Mouse (Mus musculus) testis, adult 2 months (tissue): ENCODE measurements around the gene Fam71e2. TPM values are rescaled to one million over a fixed set of nuclear protein-coding genes. Genes with fewer than 3 reads are reported as not detected.
A peak's percentile ranks its signal among the peaks of the same experiment; 100 is the strongest.
"Not testable (repeated sequence)": the region's sequence is repeated elsewhere in the genome, so short reads cannot be mapped to it uniquely, and the experiment has no call there.

Source experiments
- H3K27ac ChIP-seq: fragments of 200-500 bp; 2 replicates; pipeline ENCODE4 v1.5.1; 2012; ENCODE audit warnings: low read depth, low read length; ENCODE audit not compliant: control insufficient read depth, insufficient read depth
- H3K27me3 ChIP-seq: fragments of 200-500 bp; 2 replicates; pipeline ENCODE4 v1.6.1; 2012; ENCODE audit warnings: mild to moderate bottlenecking, low read length, moderate library complexity; ENCODE audit not compliant: control insufficient read depth, insufficient read depth
- H3K36me3 ChIP-seq: fragments of 200-500 bp; 2 replicates; pipeline ENCODE4 v1.6.1; 2012; ENCODE audit warnings: mild to moderate bottlenecking, low read length; ENCODE audit not compliant: control insufficient read depth, insufficient read depth
- H3K4me1 ChIP-seq: fragments of 200-500 bp; 2 replicates; pipeline ENCODE4 v1.6.1; 2012; ENCODE audit warnings: low read length; ENCODE audit not compliant: control insufficient read depth, insufficient read depth
- H3K4me3 ChIP-seq: fragments of 200-500 bp; 2 replicates; pipeline ENCODE4 v1.5.1; 2012; ENCODE audit warnings: low read depth, mild to moderate bottlenecking, low read length, moderate library complexity, mixed read lengths; ENCODE audit not compliant: control insufficient read depth
- CTCF ChIP-seq: fragments of 200-500 bp; IDR thresholded peaks from 2 replicates; pipeline ENCODE4 v1.5.1; 2012; ENCODE audit warnings: low read depth, mild to moderate bottlenecking, inconsistent platforms, low read length, moderate library complexity; ENCODE audit not compliant: control insufficient read depth, insufficient read depth, insufficient replicate concordance
- POLR2A ChIP-seq: fragments of 200-500 bp; IDR thresholded peaks from 2 replicates; pipeline ENCODE4 v1.6.1; 2012; ENCODE audit warnings: low read depth, mild to moderate bottlenecking, inconsistent platforms, low read length, moderate library complexity; ENCODE audit not compliant: control insufficient read depth
- polyA plus RNA-seq: library from polyadenylated mRNA; depleted of rRNA; stranded (reverse); fragments of >200 nt; gene quantifications from 2 replicates; pipeline ENCODE4 v1.2.3, GENCODE M21; 2012; rRNA removed

The Fam71e2 gene
- polyA plus RNA-seq = 319 and 358 TPM in 2 replicates

DNA sequence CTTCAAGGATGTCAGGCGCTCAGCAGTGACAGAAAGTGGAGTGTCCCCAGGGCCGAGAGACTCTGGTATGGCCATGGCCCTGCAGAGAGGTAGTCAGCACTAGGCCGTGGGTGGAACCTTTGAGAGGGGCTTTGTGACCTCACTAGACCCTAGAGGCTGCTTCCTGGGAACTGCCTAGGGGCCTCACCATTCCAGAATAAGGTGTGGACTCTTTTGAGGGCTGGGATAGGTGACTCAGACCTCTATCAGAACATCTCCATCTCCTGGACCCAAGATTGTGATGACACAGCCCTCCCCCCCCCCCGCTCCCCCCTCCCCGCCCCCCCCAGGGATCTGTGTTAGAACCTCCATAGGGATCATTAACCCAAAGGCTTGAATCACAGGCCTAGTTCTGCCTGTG, at the start of gene Fam71e2:
Gene Fam71e2, minus strand, starts transcription at position 101 of the 400 bp plus-strand sequence.
- Histone ChIP-seq H3K4me1 (peaks cover 8% of the 10 kb centered on the region), H3K27me3 (no peaks in the 10 kb centered on the region), H3K27ac (peak within 1 kb of the TSS; percentile 23), H3K36me3 (no peaks in the 10 kb centered on the region), H3K4me3 (peak within 1 kb of the TSS; percentile 91)
- no peak for TF ChIP-seq CTCF
- TF ChIP-seq POLR2A = peak; percentile 65; the same call in 1 of the 2 replicates

DNA sequence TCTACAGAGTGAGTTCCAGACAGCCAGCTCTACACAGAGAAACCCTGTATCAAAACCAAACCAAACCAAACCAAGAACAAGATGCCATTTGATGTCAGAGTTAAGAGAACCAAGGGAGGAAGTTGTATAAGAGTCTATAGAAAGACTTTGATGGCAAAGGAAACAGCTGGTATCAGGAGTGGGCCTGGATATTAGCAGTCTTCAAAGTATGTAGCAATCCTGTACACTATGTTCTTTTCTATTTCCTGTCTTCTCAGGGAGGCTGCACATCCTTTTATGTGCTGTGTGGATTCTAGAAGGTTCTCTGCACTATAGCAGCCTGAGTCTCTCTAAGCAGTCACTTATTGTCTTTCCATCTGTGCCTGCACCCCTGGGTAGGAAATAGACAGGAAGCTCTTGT, 45.5 kb upstream of the Fam71e2 start:
- H3K27me3 ChIP-seq = no peaks in the 10 kb centered on the region
- H3K27ac ChIP-seq = no peak overlapping the region
- no peak overlapping the region for H3K4me3 ChIP-seq
- TF ChIP-seq POLR2A (no peak), CTCF (no peak)
- no peaks in the 10 kb centered on the region for H3K4me1 ChIP-seq
- H3K36me3 ChIP-seq = peaks cover 4% of the 10 kb centered on the region

DNA sequence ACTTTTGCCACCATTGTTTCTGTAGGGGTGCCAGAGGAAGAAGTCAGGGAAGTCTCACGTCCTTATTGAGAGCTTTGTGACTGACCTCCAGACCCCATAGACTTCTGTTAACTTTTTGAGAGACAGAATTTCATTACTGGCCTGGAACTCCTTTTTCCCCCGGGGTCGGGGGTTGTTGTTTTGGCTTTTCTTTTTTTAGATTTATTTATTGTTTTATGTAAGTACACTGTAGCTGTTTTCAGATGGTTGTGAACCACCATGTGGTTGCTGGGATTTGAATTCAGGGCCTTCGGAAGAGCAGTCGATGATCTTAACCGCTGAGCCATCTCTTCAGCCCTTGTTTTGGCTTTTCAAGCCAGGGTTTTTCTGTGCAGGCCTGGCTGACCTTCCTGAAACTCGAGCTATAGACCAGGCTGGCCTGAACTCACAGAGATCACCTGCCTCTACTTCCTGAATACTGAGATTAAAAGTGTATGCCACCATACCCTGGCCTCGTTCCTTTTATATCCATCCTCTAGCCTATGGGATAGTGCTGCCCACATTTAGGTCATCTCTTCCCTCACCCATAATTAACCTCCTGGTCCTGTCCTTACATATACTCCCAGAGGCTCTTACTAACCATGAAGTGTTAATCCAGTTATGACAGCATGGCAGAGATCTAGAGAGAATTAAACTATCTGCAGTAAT, 42.1 kb upstream of the Fam71e2 start:
- no peaks in the 10 kb centered on the region for H3K27me3 ChIP-seq
- H3K27ac ChIP-seq = peak overlapping the region; percentile 100
- TF ChIP-seq POLR2A (no peak), CTCF (no peak)
- H3K4me3 ChIP-seq = peak overlapping the region; percentile 95
- peaks cover 8% of the 10 kb centered on the region for H3K36me3 ChIP-seq
- H3K4me1 ChIP-seq = peaks cover 5% of the 10 kb centered on the region

DNA sequence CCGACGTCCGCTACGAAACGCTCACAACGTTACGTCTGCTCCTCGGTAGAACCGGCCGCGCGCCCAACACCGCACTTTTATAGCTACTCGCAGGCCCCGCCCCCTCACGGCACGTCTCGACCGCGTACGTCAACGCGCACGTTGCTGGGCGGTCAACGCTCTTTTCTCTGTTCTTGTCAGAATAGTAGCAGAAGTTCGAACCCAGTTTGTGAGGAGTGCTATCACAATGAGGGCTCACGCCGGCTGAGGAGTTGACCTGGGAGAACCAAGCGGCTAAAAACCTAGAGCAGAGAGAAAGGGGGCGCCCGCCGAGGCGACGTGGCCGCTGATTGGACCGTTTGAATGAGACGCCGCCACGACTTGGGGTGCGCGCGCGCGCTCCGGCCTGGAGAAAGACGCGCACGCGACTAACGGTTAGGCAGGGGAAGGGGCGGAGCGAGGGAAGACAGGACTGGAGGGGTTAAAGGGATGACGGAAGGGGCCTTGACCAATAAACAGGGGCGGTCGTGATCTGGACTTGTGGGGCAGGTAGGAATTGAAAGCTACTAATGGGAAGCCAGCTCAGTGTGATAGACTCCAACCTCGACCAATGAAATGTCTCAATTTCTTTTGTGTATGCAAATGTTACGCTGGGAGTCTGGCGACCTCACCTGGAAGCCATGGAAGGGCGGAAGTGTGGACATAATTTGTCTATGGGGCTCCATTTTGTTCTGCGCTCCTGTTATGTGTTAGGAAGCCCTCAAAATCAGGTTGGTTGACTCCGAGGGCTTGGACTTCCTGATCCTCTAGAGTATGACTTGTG, 41.4 kb upstream of the Fam71e2 start, which contains the start of gene Ube2s:
Gene Ube2s, minus strand, starts transcription at position 288 of the 802 bp plus-strand sequence.
- Histone ChIP-seq H3K27ac (peak within 1 kb of the TSS; percentile 100), H3K4me3 (peak within 1 kb of the TSS; percentile 95), H3K27me3 (no peaks in the 10 kb centered on the region), H3K4me1 (peaks cover 5% of the 10 kb centered on the region), H3K36me3 (peaks cover 8% of the 10 kb centered on the region)
- no peak for TF ChIP-seq CTCF
- TF ChIP-seq POLR2A = peak; percentile 95

DNA sequence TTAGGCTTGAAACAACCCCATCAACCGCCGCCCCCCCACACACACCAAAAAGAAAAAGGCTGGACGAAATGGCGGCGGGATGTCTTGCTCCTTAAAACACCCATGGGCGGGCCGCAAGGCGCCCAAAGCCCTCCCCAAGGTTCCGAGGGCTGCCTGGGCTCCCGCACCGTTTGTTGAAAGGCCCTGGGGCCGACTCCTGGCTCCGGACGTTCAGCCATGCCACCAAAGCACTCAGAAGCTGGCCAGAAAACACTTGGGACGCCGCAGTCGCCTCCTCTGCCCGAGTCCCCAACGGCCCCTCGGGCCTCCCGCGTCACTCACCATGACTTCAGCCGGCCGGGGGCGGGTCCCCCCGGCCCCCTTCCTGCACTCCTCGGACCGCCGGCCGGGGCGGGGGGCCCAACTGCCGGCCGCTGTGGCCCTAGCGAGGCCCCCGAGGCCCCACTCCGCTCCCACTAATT, 40.8 kb upstream of the Fam71e2 start:
- no peak for TF ChIP-seq POLR2A
- TF ChIP-seq CTCF = no peak
- Histone ChIP-seq H3K4me3 (peak overlapping the region; percentile 95), H3K27me3 (no peaks in the 10 kb centered on the region), H3K27ac (peak overlapping the region; percentile 100), H3K36me3 (peaks cover 8% of the 10 kb centered on the region), H3K4me1 (peaks cover 5% of the 10 kb centered on the region)

DNA sequence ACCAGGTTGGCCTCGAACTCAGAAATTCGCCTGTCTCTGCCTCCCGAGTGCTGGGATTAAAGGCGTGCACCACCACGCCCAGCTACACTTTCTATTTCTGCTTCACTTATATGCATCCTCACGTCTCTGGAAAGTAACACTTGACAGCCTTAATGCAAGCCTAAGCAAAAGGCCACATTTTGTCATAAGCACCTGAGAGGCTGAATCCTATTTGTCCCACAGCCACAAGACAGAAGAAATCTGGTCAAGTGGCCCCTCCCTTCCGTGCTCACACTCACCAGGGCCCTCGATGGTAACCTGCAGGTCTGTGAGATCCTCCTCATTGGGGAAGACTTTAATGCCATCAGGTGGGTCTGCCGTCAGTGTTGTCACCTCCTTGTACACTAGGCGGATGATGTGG, 40.0 kb upstream of the Fam71e2 start:
- H3K36me3 ChIP-seq, H3K27me3 ChIP-seq, H3K4me1 ChIP-seq: not testable (repeated sequence)
- Histone ChIP-seq H3K4me3 (peak overlapping the region; percentile 95), H3K27ac (peak overlapping the region; percentile 100)

DNA sequence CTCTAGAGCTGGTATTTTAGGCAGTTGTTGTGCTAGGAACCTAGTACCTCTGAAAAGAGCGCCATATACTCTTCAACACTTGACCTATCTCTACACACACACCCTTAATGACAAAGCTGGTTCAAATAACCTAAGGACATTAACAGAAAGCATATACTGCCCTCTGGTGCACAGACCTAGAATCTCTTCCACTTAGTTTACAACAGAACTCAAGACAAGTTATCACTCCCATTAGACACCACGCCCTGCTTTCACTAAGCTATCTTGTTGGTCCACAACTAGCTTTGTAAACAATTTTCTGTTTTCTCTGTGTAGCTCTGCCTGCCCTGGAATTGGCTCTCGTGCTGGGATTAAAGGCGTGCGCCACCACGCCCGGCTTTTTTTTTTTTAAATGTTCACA, 35.6 kb upstream of the Fam71e2 start:
- H3K36me3 ChIP-seq = peaks cover 6% of the 10 kb centered on the region
- no peak overlapping the region for H3K27ac ChIP-seq
- H3K4me3 ChIP-seq = no peak overlapping the region
- H3K27me3 ChIP-seq = no peaks in the 10 kb centered on the region
- TF ChIP-seq CTCF (no peak), POLR2A (no peak)
- peaks cover 5% of the 10 kb centered on the region for H3K4me1 ChIP-seq
